Mouse (Mus musculus): ENCODE measurements around the gene Zfp955b. TPM values are rescaled to one million over a fixed set of nuclear protein-coding genes. Genes with fewer than 3 reads are reported as not detected.

Gene Zfp955b
- polyA plus RNA-seq (2014; fragmentation: Illumina TruSeq; extraction: RNeasy Lipid Tissue Mini Kit (QIAGEN cat#74804); ENCODE audit: low replicate concordance): 19.1 TPM

DNA sequence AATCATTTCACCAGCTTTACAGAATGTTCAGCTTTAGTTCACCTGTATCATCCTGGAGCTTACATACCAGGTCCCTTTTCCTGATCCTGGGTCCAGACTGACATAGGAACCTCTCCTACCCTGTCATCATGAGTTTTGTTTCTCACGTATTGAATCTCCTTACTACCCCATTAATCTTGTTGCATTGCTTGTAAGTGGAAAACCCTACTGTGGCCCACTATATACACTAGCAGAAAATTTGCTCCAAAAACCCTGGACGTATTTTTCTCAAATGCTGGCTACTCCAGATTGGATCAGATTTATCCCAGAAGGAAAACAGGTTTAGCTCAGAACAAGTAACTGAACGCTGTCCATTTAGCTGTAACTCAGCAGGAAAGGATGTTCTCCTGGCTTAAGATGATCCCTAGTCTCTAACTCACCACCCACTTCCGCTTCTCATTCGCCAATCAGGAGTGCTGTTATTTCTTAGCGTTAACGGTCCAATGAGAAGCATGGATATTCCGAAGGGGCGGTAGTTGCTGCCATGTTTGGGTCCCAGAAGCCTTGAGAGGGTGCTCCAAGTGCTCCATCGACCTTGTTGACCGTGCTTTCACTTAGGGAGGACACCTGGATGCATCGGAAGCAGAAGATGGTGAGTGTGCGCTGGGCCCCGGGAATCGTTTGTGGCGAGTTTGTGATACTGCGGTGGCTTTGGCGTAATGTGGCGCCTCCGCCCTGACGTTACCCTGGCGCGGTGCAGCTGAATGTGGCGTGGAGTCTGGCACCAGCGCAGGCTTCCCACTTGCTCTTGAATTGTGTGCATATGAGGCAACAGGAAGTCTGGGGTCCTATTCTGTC, at the start of gene Zfp955b:
Gene Zfp955b (plus strand): TSS at position 506 of the 837 bp plus-strand sequence.

DNA sequence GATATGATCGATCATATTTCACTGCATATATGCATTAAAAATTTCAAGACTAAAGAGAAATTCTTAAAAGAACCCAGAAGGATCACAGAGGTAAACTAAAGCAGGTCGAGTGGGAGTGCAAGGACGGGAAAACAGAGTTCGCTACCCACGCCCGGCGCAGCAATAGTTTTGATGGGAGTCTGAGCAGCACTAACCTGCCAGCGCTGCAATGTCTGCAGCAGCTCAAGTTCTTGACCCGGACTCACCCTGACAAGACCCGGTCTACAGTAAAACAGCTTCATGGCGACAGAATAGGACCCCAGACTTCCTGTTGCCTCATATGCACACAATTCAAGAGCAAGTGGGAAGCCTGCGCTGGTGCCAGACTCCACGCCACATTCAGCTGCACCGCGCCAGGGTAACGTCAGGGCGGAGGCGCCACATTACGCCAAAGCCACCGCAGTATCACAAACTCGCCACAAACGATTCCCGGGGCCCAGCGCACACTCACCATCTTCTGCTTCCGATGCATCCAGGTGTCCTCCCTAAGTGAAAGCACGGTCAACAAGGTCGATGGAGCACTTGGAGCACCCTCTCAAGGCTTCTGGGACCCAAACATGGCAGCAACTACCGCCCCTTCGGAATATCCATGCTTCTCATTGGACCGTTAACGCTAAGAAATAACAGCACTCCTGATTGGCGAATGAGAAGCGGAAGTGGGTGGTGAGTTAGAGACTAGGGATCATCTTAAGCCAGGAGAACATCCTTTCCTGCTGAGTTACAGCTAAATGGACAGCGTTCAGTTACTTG, 34.6 kb upstream of the Zfp955b start, which contains the start of gene Zfp955a:
Gene Zfp955a (minus strand): TSS at position 616 of the 789 bp plus-strand sequence.

DNA sequence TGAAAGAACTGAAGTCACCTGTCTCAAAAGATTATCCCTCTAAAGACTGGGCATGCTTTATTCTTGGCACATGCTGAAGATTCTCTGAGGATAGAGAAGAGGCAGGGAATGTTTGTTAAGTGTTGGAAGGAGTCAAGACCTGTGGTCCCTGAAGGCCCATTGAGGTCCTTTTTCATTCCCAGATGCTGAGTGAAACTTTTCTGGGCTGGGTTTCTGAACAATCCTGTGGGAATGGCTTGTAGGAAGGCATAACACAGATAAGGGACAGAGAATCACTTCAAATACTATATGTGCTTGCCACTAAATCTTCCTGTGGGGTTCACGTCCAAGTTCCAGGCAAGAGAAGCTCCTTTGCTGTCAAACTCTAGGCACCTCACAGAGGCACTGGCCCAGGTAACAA, 25.0 kb upstream of the Zfp955b start, which contains the start of gene Olfr63:
Gene Olfr63 (plus strand): TSS at position 301 of the 400 bp plus-strand sequence.

Other genes with a start within 250 kb of the Zfp955b start
- gene 4921501E09Rik, start 221.5 kb upstream of the Zfp955b start, polyA plus RNA-seq (2014; fragmentation: Illumina TruSeq; extraction: RNeasy Lipid Tissue Mini Kit (QIAGEN cat#74804); ENCODE audit: low replicate concordance): not detected
- gene Zfp563, start 200.2 kb upstream of the Zfp955b start, polyA plus RNA-seq (2014; fragmentation: Illumina TruSeq; extraction: RNeasy Lipid Tissue Mini Kit (QIAGEN cat#74804); ENCODE audit: low replicate concordance): 15.7 TPM
- gene Morc2b, start 149.9 kb upstream of the Zfp955b start, polyA plus RNA-seq (2014; fragmentation: Illumina TruSeq; extraction: RNeasy Lipid Tissue Mini Kit (QIAGEN cat#74804); ENCODE audit: low replicate concordance): not detected
- not detected for gene Olfr55, start 121.1 kb upstream of the Zfp955b start, polyA plus RNA-seq (2014; fragmentation: Illumina TruSeq; extraction: RNeasy Lipid Tissue Mini Kit (QIAGEN cat#74804); ENCODE audit: low replicate concordance)
- gene Olfr239, start 98.2 kb upstream of the Zfp955b start, polyA plus RNA-seq (2014; fragmentation: Illumina TruSeq; extraction: RNeasy Lipid Tissue Mini Kit (QIAGEN cat#74804); ENCODE audit: low replicate concordance): not detected
- not detected for gene Olfr1564, start 67.9 kb upstream of the Zfp955b start, polyA plus RNA-seq (2014; fragmentation: Illumina TruSeq; extraction: RNeasy Lipid Tissue Mini Kit (QIAGEN cat#74804); ENCODE audit: low replicate concordance)
- 30.9 TPM for gene Zfp955a, start 34.4 kb upstream of the Zfp955b start, polyA plus RNA-seq (2014; fragmentation: Illumina TruSeq; extraction: RNeasy Lipid Tissue Mini Kit (QIAGEN cat#74804); ENCODE audit: low replicate concordance)
- gene Olfr63, start 24.9 kb upstream of the Zfp955b start, polyA plus RNA-seq (2014; fragmentation: Illumina TruSeq; extraction: RNeasy Lipid Tissue Mini Kit (QIAGEN cat#74804); ENCODE audit: low replicate concordance): not detected
- gene Zfp81, start 69.3 kb downstream of the Zfp955b start, polyA plus RNA-seq (2014; fragmentation: Illumina TruSeq; extraction: RNeasy Lipid Tissue Mini Kit (QIAGEN cat#74804); ENCODE audit: low replicate concordance): 22.9 TPM
- gene Zfp101, start 105.1 kb downstream of the Zfp955b start, polyA plus RNA-seq (2014; fragmentation: Illumina TruSeq; extraction: RNeasy Lipid Tissue Mini Kit (QIAGEN cat#74804); ENCODE audit: low replicate concordance): 45.3 TPM
- gene Actl9, start 143.4 kb downstream of the Zfp955b start, polyA plus RNA-seq (2014; fragmentation: Illumina TruSeq; extraction: RNeasy Lipid Tissue Mini Kit (QIAGEN cat#74804); ENCODE audit: low replicate concordance): not detected
- 2.1 TPM for gene Adamts10, start 234.7 kb downstream of the Zfp955b start, polyA plus RNA-seq (2014; fragmentation: Illumina TruSeq; extraction: RNeasy Lipid Tissue Mini Kit (QIAGEN cat#74804); ENCODE audit: low replicate concordance)